Mouse (Mus musculus) E14TG2a.4 (cell line): Measurements from ENCODE around the gene Acer3.

Source experiments
- H3K27me3 ChIP-seq: 2 replicates; pipeline ENCODE4 v1.6.1; 2014; ENCODE audit warnings: low read length, control low read depth; ENCODE audit not compliant: insufficient read depth
- H3K36me3 ChIP-seq: 2 replicates; pipeline ENCODE4 v1.6.1; 2014; ENCODE audit warnings: low read length, control low read depth; ENCODE audit not compliant: insufficient read depth
- H3K4me1 ChIP-seq: replicated peaks from 2 replicates; pipeline ENCODE4 v1.6.1; 2014; ENCODE audit warnings: low read depth, low read length, control low read depth
- H3K4me3 ChIP-seq: replicated peaks from 2 replicates; pipeline ENCODE4 v1.5.1; 2014; ENCODE audit warnings: mild to moderate bottlenecking, low read length
- H3K9me3 ChIP-seq: 2 replicates; pipeline ENCODE4 v1.6.1; 2014; ENCODE audit warnings: low read length, control low read depth
- CTCF ChIP-seq: conservative IDR thresholded peaks from 2 replicates; pipeline ENCODE4 v1.5.1; 2014; ENCODE audit warnings: low read length
- NANOG ChIP-seq: IDR thresholded peaks from 2 replicates; pipeline ENCODE4 v1.6.1; 2014; ENCODE audit warnings: borderline replicate concordance, low read length, mixed read lengths
- POU5F1 ChIP-seq: IDR thresholded peaks from 2 replicates; pipeline ENCODE4 v1.6.1; 2014; ENCODE audit warnings: low read length, borderline replicate concordance

Gene Acer3

DNA sequence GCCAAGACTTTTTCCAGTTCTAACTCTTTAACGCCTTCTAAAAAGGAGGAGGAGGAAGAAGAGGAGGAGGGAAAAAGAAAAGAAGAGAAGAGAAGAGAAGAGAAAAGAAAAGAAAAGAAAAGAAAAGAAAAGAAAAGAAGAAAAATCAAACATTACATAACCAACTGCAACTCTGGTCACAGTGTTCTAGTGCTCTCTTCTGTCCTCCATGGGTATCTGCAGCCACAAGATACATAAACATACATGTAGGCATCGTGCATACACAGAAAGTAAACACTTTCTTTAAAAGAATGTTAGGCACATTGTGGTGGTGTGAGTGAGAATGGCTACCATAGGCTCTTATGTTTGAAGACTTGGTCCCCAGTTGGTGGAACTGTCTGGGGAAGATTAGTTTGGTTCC lies 5.9 kb downstream of the Acer3 start:
- Histone ChIP-seq H3K36me3 (no peaks in the 10 kb centered on the region), H3K4me3 (no peak overlapping the region), H3K9me3 (peaks cover 3% of the 10 kb centered on the region; the same call in 1 of the 2 replicates), H3K4me1 (0 out of 2 replicates have a peak, but pooled peaks cover 3% of the 10 kb centered on the region), H3K27me3 (peaks cover 29% of the 10 kb centered on the region)
- no peak for TF ChIP-seq POU5F1
- TF ChIP-seq CTCF = no peak
- TF ChIP-seq NANOG = no peak

DNA sequence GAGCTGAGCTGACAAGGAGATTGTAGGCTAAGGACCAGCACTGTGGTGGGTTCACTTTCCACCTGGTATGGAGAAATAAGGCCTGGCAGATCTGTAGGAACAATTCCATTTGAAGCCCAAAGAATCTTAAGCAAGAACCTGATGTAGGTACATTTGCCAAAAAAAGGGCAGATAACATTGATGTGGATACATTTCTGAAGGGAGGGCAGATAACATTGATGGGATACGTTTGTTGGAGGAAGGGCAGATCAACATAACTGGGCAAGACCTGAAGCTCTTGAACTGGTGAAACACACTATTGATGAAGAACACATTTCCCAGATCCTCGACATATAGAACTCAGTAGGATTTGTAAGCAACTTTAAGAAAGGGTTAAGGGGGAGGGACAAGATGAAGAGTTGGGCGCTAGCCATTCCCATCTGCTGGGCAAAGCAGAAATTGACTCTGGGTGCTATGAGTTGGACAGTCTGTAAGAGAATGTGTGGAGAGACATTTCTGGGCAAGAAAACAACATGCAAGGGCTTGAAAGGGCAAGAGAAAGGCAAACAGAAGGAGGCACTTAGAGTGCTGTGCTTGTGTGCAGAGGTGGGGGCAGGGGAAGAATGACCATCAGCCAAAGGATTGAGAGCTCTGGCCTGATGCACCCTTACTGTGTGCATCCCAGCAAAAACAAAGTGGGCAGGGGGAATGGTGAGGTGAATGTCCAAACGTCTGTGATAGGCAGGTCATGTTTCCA lies 8.7 kb downstream of the Acer3 start:
- no peak for TF ChIP-seq NANOG
- TF ChIP-seq POU5F1 = no peak
- TF ChIP-seq CTCF = no peak
- H3K9me3 ChIP-seq = no peaks in the 10 kb centered on the region
- no peaks in the 10 kb centered on the region for H3K36me3 ChIP-seq
- peaks cover 15% of the 10 kb centered on the region for H3K4me1 ChIP-seq
- peaks cover 43% of the 10 kb centered on the region for H3K27me3 ChIP-seq
- no peak overlapping the region for H3K4me3 ChIP-seq

DNA sequence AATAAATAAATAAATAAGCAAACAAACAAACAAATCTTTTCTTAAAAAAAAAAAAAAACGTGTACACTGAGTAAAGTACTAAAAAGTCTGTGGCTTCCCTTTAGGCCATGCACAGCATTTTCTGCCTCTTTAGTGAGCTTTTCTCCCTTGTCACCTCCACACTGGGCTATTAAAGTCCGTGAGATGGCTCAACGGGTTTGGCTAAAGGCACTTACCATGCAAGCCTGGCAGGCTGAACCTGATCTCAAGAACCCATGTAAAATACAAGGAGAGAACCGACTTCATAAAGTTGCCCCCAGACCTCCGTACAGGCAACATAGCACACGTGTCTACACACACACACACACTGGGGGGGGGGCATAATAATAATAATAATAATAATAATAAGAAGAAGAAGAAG lies 10.7 kb downstream of the Acer3 start:
- peaks cover 15% of the 10 kb centered on the region for H3K4me1 ChIP-seq
- H3K27me3 ChIP-seq = peaks cover 46% of the 10 kb centered on the region
- no peaks in the 10 kb centered on the region for H3K9me3 ChIP-seq
- no peak overlapping the region for H3K4me3 ChIP-seq
- H3K36me3 ChIP-seq = no peaks in the 10 kb centered on the region
- TF ChIP-seq NANOG (no peak), CTCF (no peak), POU5F1 (no peak)

DNA sequence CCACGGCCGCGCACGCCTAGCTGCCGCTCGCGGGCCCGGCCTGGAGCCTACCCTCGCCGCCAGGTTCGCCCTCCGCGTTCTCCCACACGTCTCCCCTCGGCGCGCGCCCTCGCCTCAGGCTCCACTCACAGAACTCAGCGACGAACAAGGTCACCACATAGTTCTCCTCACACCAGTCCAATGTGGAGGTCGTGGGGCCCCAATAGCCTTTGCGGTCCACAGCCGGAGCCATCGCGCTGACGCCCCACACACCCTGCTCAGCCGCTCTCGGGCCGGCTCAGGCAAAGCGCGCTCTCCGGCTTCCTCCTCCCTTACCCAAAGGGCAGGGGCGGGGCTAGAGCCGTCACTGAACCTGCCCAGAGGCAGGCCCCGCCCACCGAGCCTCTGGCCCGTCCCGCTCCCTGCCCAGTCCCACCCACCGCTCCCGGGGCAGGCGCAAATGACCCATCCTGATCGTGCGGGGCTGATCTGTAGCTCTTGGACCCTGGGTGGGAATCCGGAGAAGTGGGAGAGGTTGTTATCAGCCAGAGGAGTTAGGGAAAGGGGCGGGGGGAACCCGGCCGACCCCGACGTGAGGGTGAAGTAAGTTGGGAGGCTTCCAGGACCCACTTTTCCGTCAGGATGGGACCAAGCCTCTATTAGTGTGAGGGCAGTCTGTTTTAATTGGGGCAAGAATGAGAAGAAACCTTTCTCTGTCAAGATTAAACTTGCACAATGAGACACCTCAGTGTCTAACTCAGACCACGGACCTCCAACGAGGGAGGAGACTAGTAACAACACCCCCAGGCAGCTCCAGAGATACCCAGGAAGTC lies 11.6 kb downstream of the Acer3 start:
- Histone ChIP-seq H3K27me3 (peaks cover 44% of the 10 kb centered on the region), H3K9me3 (no peaks in the 10 kb centered on the region), H3K4me3 (peak overlapping the region; percentile 91), H3K36me3 (no peaks in the 10 kb centered on the region), H3K4me1 (peaks cover 15% of the 10 kb centered on the region)
- TF ChIP-seq POU5F1 (no peak), CTCF (no peak), NANOG (no peak)

DNA sequence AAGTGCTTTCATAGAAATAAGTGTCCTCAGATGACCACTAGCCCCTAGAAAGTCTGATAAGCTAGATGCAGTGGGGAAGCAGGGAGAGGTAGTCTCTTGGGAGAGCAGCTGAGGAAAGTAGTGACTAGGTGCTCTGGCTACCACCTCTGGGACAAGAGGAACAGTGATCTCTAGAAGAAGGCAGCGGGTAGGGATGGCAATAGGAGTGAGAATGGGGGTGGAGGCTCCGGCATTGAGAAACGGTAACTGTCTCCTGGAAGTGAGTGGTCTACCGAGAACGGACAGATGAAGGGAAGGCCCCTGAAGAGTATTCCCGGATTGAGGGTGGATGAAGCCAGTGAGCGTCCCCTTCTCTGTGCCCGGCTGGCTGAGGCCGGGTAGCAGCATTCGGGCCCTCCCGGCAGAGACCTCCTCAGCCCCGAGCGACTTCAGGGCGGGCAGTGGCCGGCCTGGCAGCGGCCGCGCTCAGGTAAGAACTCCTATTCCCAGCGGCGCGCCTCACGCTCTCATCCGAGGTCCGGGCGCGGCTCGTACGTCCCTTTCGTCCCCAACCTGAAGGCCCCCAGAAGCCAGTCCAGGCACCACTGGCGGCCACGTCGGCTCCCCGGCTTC lies 12.3 kb downstream of the Acer3 start:
- Histone ChIP-seq H3K9me3 (no peaks in the 10 kb centered on the region), H3K4me3 (peak overlapping the region; percentile 91), H3K4me1 (peaks cover 15% of the 10 kb centered on the region), H3K36me3 (no peaks in the 10 kb centered on the region), H3K27me3 (peaks cover 40% of the 10 kb centered on the region)
- TF ChIP-seq POU5F1 = no peak
- TF ChIP-seq CTCF = no peak
- no peak for TF ChIP-seq NANOG

DNA sequence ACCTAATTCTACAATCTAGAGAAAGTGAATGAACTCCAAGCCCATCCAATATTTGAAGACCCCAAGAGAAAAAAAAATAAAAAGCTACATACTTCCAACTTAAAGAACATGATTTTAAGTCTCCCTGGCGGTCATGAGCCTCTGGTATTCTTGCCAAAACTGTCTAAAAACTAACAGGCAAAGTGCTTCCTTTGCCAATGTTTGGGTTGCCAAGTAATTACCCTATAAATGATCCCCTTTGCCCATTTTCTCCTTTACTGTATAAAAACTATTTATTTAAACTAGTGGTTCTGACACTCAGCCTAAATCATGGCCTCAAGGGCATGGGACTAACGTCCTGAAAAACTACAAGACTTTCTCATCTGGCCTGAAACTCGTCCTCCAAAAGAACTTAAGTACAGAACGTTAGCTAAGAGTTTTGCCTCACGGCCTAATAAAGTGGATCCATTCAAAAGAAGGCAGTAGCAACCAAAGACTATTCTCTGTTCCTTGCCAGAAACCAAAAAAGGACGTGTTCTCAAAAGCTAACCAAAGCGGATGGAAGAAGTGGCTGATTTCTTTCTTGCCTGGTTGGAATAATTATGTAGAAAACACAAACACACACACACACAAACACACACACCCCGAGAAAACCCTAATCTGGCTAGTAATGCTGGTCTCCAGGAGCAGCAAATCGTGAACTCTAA lies 12.9 kb downstream of the Acer3 start:
- H3K36me3 ChIP-seq = no peaks in the 10 kb centered on the region
- H3K4me3 ChIP-seq = peak overlapping the region; percentile 91
- peaks cover 15% of the 10 kb centered on the region for H3K4me1 ChIP-seq
- TF ChIP-seq POU5F1 (no peak), NANOG (no peak), CTCF (no peak)
- H3K27me3 ChIP-seq = peaks cover 37% of the 10 kb centered on the region
- no peaks in the 10 kb centered on the region for H3K9me3 ChIP-seq

DNA sequence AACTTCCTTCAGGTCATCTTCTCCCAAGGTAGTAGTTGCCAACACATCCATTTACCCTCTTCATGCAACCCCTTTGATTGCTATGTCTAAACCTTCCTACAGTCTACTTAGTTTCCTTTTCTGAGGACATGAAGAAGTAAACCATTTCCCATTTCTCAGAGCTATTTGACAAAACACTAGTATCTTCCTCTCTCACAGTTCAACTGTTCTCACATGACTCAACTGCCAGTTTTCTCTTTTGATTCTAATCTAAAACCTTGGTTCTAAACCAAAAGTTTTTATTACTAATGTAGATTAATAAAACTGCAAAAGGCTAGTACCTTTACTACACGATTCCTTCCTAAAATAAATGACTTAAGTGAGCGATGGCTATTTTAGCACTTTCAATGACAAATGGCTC lies 13.6 kb downstream of the Acer3 start:
- peaks cover 13% of the 10 kb centered on the region for H3K4me1 ChIP-seq
- TF ChIP-seq CTCF (no peak), NANOG (no peak), POU5F1 (no peak)
- no peaks in the 10 kb centered on the region for H3K36me3 ChIP-seq
- H3K9me3 ChIP-seq = no peaks in the 10 kb centered on the region
- H3K4me3 ChIP-seq = no peak overlapping the region
- H3K27me3 ChIP-seq = peaks cover 31% of the 10 kb centered on the region

DNA sequence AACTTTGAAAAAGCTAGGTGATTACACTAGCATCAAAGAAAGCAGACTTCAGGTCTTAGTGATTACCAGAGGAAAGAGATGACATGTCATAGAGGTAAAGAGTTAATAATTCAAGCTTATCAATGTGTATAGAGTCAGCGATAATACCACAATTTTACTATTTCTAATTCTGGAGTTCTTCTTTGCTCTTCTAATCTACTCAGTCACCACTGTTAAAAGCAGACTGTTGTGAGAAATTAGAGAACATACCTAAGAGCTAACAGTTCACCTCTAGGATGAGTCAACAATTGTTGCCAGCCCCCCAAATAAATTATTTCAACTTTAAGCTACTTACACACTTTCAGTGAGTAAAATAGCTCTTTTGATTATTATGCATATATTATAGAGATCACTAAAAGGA lies 28.1 kb downstream of the Acer3 start:
- Histone ChIP-seq H3K27me3 (no peaks in the 10 kb centered on the region), H3K4me1 (no peaks in the 10 kb centered on the region), H3K4me3 (no peak overlapping the region), H3K36me3 (no peaks in the 10 kb centered on the region), H3K9me3 (no peaks in the 10 kb centered on the region)
- TF ChIP-seq POU5F1 (no peak), NANOG (no peak), CTCF (no peak)
